Mouse (Mus musculus): ENCODE results near the gene Rassf7.
A peak's percentile ranks its signal among the peaks of the same experiment; 100 is the strongest.

Rassf7 gene

DNA sequence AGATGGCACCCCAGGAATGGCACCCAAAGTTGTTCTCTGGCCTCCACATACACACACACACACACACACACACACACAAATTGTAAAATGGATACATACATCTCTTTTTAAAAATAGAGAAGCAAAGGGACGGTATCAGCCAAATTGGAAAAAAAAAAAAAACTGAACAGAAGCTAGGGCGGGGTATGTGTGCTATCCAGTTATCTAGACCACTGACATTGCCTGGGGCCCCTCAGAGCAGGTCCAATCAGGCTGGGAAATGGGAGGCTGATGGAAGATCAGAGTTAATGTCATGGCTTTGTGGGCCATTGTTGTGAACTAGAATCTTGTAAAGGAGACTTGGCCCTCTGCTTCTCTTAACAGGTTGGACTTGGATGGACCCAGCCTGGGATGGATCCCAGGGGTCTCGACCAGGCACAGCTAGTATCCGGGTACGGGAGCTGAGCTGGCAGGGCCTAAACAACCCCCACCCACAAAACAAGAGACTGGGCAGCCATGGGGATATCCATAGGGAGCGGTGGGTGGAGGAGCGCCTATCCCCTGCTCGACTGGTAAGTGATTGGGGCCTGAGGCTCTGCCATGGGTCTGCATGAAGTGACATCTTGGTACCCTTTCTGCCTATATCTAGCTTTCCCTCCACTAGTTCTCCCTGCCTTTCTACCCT is 18.9 kb upstream of the Rassf7 start:
- DNase-seq (ENCODE audit: low spot score), result no peak

DNA sequence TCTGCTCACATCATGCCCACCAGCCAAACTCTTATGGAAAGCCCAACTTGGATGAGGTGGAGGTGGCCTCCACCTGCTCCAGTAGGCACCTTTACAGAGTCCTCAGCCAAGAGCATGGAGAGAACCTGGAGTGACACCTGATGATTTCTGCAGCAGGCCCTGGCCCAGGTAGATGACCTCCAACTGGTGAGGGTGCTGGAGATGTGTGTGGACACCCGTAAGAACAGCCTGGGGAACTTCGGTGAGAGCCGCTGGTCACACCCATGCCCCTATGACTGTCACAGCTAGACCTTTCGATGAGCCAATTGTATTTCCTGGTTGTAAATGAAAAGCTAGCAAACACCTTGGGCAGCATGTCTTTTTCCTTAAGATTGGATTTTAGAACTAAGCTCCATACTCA is 17.5 kb upstream of the Rassf7 start:
- no peak for DNase-seq (ENCODE audit: low spot score)

DNA sequence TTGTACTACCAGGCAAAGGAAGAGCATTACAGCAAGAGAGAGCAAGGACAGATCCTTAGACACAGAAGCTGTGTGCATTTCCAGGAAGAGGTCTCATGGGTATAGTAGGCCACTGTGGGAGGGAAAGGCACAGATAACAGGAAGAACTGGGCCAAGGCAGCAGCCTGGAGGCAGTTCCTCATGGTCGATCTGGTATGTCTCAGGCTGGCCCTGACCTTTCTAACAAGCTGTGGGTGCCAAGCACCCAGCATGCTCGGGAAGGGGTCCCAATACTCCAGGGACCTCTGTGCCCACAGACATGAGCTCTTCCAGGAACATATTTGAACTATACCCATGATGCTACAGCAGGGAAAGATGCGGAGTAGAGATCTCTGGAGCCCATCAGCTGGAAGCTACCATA is 11.1 kb upstream of the Rassf7 start:
- DNase-seq (ENCODE audit: low spot score), result no peak

DNA sequence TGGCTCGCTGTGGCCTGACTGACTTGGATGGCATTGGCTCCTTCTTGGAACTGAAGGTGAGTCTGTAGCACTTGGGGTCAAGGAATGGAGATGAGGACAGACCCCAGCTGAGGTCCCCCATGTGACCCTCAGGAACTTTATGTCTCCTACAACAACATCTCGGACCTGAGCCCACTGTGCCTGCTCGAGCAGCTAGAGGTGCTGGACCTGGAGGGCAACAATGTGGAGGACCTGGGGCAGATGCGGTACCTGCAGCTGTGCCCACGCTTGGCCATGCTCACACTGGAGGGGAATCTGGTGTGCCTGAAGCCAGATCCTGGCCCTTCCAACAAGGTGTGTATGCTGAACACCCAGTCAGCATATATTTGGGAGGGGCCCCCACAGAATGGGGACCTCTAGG is 10.2 kb upstream of the Rassf7 start:
- no peak for DNase-seq (ENCODE audit: low spot score)

DNA sequence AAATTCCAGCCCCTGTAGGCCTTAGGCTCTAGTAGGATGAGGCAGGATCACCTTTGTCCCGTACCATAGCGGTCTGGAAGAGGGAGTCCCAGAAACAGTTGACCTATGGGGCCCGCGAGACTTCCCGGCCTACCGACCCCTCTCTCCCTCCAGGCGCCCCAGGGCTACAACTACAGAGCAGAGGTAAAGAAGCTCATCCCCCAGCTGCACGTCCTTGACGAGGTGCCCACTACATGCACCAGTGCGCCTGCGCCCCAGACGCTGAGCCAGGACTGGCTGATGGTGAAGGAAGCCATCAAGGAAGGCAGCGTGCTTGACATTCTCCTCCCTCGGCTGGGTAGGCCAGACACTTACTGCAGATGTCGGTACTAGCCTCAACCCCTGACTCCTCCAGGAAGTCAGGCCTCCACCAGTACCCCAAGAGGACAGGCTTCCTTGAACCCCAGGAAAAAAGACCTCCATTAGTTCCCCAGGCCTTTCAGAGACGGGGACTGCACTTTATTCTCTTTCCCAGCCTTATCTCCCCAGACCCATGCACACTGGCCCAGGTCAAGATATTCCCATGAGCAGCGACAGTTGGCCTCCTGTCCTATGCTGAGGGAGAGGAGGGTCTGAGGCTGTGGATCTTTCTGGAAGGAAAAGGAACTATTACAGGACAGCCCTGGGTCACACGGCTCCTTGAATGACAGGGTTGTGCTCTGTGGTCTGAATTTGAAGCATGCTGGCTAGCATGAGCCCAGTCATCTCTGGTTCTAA is 9.3 kb upstream of the Rassf7 start:
- DNase-seq (ENCODE audit: low spot score), result no peak

DNA sequence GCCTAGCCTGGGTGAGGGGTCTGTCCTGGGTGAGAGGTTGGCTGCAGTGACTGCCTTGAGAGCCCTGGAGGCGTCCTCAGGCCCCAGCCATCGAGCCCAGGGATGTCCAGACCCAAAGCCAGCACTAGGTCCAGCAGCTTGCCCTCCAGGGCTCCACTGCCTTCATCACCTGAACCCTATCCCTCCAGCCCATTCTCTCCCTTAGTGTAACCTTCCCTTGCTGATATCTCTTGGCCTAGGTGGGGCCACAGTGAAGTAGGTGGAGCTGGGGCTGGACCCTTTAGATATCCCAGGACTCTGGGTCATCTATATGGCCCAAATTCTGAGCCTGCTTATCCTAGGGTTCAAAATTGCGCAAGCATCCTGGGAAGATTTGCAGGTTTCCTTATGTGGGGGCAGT is 6.1 kb upstream of the Rassf7 start:
- no peak for DNase-seq (ENCODE audit: low spot score)

DNA sequence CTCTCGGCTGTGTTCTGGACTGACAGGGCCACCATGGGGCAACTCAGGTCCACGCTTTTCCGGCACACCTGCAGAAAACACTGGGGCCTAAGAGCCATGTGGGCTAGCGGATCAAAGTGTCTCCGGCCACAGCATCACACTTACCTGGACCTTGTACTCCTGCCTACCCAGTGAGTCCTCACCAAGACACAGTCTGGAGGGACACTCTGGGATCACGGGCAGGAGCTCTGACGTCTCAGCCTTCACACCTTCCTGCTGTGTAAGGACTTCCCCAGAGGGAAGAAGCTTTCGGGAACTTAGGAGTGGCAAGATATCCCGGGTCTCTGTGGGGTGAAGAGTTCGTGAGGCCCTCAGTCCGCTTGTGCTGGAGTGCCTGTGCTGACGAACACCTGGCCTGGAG is 5.5 kb upstream of the Rassf7 start:
- DNase-seq (ENCODE audit: low spot score), result no peak

DNA sequence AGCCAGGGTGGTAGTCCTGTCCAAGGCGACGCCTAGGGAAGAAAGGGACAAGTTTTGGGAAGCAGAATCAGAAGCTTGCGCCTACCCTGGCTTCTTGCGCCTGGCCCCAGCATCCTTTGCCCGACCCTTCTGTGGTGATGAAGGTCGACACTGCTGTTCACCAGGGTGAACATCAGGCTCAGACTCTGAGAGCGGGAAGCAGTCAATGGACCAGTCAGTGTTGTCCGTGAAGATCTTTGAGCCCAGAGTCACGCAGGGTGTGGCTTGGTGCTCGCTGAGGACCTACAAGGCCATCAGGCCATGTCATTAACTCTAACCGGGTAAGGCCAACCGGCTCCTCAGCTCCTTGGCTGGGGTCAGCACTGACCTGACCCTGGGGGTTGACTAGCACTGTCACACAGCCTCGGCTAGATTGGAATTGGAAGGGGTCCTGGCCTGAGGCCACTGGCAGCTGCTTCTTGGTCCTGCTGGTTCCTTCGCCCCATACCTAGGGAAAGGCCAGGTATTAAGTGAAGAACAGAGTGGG is 5.0 kb upstream of the Rassf7 start:
- no peak for DNase-seq (ENCODE audit: low spot score)

DNA sequence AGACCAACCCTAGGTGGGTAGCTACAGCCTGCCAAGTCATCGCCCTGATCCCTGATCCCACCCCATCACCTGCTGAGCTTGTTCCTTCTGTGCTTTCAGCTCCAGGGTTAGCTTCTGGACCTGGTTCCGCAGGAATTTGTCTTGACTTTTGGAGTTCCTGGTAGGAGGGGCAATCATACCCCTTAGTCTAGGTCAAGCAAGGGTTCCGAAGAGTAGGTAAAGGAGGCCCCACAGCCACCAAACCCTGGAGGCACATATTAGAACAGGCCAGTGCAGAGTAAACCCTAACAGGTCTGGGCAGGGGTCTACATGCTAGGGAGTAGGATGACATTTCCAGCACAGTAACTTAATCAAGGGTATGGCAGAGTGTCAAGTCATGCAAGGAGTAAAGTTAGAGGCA is 2.5 kb upstream of the Rassf7 start:
- no peak for DNase-seq (ENCODE audit: low spot score)

DNA sequence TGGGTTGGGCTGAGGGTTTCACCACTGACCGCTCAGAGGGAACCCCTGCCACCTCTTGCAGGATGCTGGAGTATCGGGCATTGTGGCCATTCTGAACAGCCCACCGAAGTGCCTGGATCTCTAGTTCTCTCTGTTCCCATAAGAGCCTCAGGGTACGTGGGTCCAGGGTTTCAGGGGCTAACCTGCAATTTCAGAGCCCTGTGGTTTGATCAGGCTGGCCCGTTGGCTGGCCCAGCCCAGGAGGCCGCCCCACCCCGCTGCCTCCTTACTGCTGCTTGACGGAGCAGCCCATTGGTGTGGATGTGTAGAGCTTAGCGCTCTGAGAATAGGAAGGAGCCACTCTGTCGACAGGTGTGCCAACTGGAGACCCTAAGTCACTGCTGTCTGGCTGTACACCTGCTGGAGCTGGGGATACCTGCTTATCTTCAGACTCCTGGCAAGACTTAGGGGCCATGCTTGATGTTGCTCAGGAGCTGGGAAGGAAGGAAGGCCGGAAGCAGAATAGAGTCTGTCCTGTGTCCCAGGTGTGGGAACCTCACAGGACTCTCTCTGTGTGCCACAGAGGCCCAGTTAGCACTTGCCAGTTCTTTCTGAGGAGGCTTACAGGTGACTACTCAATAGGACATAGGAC is 1.9 kb upstream of the Rassf7 start, which contains the start of gene Lmntd2:
Gene Lmntd2, minus strand, starts transcription at position 476 of the 631 bp plus-strand sequence.
- no peak for DNase-seq (ENCODE audit: low spot score)

DNA sequence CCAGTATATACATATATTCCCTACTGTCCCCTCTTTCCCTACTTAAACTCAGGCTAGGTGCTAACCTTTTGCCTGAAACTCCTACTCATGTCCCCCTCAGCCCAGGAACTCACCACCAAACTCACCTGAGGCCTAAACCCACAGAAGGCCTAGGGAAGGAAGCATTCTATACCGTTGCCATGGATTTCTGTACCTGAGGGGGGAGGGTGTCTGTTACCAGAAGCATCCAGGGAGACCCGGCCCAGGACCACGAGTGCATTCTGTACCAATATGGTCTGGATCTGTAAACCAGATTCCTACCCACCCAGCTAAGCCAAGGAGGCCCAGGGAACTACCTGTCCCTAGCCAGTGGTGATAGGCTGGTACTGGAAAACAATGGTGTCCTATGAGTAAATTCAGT is 1.4 kb upstream of the Rassf7 start:
- no peak for DNase-seq (ENCODE audit: low spot score)

DNA sequence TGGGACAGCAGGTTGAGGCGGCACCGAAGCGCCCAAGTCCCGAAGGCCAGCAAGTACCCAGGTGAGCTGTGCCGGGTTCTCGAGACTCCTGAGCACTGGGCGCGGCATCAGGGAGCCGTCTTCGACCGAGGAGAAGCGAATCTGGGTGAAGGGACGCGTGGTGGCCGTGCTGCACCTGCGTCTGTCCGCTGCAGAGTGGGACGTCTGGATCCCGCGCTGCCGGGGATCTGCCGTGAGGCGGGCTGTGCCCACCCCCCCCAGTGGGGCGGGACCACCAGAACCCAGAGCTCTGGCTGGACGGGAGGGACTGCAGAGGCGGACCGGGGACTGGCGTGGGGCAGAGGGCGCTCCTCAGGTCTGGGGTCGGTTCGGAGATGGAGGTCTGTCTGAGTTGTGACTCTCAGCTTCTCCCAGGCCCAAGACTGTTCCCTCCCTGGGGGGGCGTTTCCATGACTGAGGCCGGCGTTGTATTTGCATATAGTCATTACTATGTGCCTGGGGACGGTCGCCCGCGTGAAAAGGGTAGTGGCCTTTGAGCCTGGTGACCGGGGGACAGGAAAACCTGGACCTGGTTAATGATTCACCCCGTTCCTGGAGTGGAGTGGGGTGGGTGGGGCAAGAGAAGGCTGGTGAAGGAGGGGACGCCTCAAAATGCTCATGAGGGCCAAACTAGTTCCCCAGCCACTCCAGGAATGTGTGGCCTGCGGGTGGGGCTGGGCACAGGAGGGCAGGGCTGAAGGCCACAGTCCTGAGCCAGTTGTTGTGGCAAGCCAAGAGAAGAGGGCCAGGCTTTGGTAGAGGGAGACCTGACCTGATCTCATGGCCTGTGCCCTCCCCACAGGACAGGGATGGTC is 447 bp downstream of the Rassf7 start:
- peak; percentile 66 for DNase-seq (ENCODE audit: low spot score)

DNA sequence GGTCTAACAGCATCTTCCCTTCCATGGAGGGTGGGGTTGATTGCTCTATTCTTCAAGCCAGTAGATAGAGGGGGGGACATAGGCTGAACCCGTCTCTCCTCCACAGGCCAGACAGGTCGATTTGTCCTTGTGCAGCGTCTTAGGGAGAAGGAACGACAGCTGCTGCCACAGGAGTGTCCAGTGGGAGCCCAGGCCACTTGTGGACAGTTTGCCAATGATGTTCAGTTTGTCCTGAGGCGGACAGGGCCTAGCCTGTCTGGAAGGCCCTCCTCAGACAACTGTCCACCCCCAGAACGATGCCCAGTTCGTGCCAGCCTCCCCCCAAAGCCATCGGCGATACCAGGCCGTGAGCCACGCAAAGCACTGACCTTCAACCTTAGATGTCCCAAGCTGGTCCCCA is 1.2 kb downstream of the Rassf7 start:
- no peak for DNase-seq (ENCODE audit: low spot score)

DNA sequence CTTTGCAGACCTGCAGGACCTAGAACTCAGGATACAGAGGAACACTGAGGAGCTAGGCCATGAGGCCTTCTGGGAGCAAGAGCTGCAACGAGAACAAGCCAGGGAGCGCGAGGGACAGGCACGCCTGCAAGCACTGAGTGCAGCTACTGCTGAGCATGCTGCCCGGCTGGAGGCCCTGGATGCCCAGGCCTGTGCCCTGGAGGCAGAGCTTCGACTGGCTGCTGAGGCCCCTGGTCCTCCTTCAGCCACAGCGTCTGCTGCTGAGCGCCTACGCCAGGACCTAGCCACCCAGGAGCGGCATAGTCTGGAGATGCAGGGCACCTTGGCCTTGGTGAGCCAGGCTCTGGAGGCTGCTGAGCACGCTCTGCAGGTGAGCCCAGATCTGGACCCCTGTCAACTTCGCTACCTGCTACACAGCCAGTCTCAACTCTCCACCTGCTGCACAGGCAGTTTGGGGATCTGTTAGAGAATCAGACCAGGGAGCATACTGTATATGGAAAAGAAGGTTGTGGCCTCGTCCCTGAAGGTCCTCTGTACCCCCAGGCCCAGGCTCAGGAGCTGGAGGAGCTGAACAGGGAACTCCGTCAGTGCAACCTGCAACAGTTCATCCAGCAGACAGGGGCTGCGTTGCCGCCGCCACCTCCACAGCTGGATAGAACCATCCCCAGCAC is 1.8 kb downstream of the Rassf7 start:
- DNase-seq (ENCODE audit: low spot score), result no peak

DNA sequence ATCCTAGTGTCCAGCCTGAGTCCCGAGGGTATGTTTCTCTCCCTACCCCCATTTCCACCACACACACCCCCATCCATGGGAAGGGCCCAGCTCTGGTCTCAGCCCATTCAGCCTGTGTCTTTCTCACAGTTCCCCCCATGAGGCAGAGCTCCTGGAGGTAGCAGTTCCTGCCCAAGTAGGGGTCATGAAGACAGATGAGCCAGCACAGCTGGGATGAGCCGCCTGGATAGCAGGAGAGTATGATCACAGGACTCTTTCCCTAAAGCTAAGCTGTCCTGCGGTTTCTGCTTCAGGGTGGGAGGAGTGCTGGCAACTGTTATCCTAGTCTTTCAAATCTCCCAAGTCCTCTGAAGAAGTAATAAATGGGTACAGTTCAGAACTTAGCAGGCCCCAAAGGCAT is 2.5 kb downstream of the Rassf7 start:
- no peak for DNase-seq (ENCODE audit: low spot score)

DNA sequence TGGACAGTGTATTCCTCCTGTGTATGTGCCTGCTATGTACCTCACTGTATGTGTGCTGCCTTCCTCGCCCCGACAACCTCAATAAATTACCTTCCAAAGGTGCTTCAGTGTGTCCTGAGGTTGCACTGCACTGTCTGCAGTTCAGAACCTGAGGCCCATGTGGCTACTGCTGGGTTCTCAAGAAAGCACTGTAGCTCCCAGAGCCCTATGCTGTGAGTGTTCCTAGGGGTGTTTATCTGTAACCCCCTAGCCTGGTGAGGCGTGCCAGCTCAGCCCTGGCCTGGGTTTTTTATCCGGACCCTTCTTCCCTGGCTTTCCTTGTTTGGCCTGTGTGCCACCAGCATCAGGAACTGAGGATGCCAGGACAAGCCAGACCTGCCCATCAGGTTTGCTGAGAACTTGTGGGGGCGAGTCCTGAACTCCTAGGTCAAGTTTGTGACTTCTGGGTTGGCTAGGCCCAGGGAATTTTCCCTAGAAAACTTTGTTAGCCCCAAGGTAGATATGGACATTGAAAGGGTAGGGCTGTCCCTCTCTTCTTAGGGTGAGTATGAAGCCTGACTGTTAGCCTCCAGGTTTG is 3.0 kb downstream of the Rassf7 start:
- peak; percentile 33 for DNase-seq (ENCODE audit: low spot score)

DNA sequence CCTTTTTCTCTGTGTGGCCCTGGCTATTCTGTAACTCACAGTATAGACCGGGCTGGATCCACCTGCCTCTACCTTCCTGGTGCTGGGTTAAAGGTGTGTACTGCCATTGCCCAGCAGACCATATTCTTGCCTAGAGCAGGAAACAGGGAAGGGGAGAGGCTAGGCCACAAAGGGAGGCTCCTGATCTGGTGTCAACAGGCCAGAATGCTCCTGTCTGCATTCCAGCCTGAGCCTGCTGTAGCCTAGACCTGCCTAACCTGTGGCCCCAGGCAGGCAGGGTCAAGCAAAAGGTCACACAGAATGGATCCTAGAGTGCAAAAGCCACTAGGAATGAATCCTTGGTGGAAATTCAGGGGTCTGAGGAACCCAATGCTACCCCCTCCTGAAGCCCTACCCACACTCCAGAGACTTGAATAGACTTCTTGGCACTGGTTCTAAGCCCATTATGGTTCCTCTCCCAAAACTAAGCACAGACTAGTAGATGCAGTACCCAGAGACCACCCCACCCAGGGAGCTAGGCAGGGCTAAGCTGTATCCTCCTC is 4.0 kb downstream of the Rassf7 start:
- no peak for DNase-seq (ENCODE audit: low spot score)

DNA sequence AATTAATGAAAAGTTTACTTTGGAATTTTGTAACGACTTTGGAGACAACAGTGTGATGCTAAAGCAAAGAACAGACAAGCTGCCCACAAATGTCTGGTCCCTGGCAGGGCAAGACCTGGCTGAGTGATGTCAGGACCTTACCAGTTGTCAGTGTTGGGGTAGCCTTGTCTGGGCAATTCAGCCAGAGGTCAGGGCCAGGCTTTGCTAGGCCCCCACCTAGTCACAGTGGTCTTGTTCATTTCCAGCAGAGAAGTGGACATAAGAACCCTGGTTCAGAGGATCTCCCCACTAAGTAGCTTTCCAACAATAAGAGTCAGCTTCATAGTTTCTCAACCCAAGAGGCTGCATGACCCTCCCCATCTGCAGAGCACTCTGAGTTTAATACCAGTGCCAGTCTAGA is 4.7 kb downstream of the Rassf7 start:
- no peak for DNase-seq (ENCODE audit: low spot score)

DNA sequence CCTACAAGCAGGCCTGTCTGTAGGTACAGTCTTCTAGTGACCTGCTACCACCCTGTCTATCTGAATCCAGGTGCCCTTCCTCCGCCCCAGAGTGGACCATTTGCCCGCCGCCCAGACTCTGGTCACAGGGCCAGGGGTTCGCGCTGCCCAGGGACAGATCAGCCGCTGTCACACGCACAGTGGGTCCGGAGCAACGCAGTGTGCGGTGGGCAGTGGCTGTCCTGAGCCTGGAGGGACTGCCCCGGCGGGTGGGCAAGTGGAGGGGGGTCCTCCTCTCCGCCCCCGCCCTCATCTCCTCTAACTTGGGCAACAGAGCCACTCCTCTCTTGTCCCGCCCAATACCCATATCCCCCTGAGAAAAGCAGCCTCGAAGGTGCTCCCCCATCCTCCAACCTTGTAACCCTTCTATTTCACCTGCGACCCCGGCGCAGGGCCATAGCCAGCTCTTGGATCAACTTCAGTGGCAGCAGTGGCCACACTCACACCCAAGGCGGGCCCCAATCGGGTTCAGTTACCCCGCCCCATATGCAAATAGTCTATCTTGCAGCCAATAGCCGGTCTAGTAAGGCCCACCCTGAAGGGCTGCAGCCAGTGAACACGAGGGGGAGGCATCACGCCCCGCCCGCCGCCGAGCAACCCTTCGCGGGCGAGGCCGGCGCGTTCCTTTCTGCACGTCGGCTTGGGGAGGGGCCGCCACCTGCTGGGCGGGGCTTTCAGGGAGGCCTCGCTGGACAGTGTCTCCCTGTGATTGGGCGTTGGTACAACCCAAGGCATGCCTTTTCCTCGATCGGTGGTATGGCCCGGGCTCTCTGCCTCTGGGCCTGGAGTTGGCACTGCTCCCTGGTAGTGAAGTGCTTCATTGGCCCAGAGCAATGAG is 5.8 kb downstream of the Rassf7 start:
- peak; percentile 93 for DNase-seq (ENCODE audit: low spot score)

DNA sequence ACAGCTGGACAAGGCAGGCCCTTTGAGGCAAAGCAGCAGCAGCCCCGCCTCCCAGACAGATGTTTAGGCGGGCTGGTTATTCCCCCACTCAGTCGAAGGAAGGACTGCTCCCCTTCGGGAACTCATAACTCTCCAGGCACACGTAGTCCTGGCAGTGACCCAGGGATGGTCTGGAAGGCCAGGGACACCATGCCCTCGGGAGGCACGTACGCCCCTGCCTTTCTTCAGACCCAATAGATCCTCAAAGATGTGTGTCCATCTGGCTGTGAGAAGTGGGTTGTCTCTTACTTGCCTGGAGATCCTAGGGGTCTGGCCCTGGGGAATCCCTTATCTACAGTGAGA is 6.4 kb downstream of the Rassf7 start:
- DNase-seq (ENCODE audit: low spot score), result no peak
